Mouse (Mus musculus): ENCODE data around the gene Slc38a8.
A peak's percentile ranks its signal among the peaks of the same experiment; 100 is the strongest.

Slc38a8 gene

GRCm38 (mm10) chr8:119501598-119501997 is at the start of gene Slc38a8:
Gene Slc38a8, minus strand, starts transcription at chr8:119501698.
- DNase-seq (ENCODE audit: low read depth, low spot score) = no peak

DNA sequence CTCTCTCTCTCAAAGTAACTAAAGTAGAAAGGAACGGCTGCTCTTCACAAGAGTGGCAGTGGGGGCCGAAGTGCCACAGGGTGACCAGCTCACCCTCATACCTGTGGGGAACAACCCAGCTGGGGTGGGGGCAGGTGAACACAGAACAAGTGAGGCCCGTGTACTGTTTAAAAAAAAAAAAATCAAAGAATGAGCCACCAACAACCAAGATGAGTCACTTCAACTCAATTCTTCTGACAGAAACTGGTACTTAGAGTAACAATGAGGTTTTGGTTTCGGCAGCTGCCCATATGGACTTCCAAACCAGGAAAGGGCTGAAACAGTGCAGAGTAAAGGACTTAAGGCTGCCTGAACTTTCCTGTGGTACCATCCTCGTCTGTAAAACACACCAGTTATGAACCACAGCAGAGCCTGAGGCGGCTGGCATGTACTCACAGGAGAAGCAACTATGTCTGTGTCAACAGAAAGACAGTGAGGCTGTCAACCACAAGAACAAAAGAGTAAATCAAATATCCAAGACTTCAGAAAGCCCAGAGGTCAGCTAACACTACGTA is 47.1 kb upstream of the Slc38a8 start:
- DNase-seq (ENCODE audit: low read depth, low spot score) = no peak

DNA sequence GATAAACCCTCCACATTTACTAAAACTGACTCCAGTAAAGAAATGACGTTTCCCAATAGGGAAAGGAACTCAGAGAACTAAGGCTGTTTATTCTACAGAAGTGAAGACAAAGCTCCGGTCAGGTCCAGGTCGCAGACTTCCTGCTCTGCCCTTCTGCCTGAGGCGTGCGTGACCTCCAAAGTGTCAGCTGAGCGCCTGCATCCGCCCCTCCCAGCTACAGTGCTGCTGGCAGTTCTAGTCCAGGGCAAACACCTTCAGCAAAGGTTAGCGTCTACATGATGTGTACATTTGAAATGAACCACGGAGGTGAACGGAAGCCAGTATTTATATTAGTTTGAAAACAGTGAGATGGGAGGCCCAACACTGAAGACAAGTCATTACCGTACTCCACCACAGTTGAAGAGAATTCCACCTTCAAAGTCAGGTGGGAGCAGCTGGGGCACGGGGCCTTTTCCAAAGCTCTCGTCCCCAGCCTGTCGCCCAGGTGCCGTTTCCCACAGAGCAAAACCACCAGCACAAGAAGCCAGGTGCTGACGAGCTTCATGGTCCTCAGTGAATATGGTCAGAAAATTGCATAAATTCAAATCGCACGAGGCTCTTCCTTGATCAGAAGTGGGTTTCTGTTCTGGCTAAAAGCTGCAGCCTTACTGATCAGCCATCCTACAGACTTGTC is 45.7 kb upstream of the Slc38a8 start:
- no peak for DNase-seq (ENCODE audit: low read depth, low spot score)

DNA sequence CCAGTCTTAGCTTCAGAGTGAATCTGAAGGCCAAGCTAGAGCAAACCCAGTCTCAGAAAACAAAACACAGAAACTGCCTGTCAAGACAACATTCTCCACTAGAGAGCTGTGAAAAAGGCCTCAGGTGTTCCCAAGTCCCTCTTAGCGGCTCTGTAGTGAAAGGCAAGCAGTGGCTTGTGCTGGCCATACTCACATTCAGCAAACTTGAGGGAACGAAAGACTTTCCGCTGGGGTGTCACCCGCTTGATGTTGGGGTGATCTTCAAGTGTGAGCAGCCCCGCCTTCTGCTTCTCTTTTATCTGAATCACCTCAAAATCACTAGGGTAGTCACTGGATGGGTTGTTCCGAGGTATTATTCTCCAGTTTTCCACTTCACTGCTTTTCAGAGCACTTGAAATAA is 44.3 kb upstream of the Slc38a8 start:
- DNase-seq (ENCODE audit: low read depth, low spot score) = no peak

GRCm38 (mm10) chr8:119545180-119545579 is 43.7 kb upstream of the Slc38a8 start:
- no peak for DNase-seq (ENCODE audit: low read depth, low spot score)

DNA sequence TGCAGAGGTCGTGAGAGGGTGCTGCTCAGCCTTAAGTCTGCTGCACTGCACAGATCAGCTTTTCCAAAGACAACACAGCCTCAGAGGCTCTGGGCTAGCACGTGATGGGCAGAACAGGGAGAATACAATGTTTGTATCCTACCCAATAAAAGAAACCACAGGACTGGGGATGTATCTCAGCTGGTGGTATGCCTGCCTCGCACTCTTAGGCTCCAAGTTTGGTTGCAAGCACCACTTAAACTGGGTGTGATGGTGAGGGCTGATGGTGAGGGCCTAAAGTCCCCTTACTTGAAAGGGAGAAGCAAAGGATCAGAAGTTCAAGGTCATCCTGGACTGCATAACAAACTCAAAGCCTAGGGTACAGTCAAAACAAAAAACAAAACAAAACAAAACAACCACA is 43.1 kb upstream of the Slc38a8 start:
- no peak for DNase-seq (ENCODE audit: low read depth, low spot score)

- no peak for DNase-seq (ENCODE audit: low read depth, low spot score)
Measured at GRCm38 (mm10) chr8:119531973-119532372, 30.5 kb upstream of the Slc38a8 start.

DNA sequence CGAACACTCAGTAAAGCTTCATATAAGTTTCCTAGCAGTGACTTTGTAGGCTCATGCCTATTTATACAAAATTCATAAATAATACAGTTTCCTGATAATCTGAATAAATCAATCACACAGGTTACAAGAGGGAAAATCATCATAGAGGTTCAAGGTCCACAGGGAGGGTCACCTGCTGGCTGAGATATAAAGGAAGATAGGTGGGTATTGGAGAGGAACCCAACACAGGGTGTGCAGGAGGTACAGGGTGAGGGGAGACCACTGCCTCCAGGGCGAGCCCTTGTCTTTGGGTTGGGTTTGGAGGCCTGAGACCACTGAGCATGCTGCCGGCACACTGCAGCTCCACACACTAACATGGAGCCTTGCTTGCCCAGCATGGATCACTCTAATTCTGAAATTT is 29.9 kb upstream of the Slc38a8 start:
- DNase-seq (ENCODE audit: low read depth, low spot score) = no peak

GRCm38 (mm10) chr8:119530937-119531336 is 29.4 kb upstream of the Slc38a8 start:
- DNase-seq (ENCODE audit: low read depth, low spot score) = no peak

GRCm38 (mm10) chr8:119528762-119529161 is 27.3 kb upstream of the Slc38a8 start:
- no peak for DNase-seq (ENCODE audit: low read depth, low spot score)

DNA sequence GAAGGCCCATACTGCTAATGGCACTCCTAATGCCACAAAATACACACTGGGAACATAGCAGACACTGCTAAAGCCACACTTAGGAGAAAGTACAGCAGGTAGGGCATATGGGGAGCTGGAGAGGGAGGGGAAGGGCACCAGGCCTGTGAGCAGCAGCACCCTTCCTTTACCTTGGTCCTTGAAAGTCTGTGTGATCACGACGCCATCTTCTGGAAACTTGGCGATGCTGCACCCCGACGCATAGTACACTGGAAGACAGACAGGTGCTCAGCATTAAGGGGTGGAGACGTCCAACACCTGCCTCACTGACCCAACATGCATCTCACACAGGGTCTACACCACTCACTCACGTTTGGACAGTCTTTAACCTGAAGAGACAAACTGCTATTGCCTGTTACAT is 18.6 kb upstream of the Slc38a8 start:
- peak; percentile 12 for DNase-seq (ENCODE audit: low read depth, low spot score)

DNA sequence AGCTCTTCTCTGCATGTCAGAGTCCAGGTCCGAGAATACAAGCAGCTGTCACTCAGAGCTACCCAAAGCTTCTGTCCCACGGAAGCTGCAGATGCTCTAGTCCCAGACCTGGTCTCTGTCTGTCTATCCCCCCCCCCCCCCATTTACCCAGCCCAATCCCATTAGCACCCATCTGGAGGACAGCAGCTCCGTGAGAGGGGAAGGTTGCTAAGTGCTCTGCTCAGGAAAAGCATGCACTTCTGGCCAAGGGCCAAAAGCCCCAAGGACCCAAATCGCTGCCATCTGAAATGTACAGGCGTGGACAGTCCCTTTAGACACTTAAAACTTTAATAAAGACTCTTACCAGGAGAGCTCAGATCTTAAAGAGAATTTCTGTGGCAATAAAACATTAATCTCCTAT is 15.2 kb upstream of the Slc38a8 start:
- no peak for DNase-seq (ENCODE audit: low read depth, low spot score)

DNA sequence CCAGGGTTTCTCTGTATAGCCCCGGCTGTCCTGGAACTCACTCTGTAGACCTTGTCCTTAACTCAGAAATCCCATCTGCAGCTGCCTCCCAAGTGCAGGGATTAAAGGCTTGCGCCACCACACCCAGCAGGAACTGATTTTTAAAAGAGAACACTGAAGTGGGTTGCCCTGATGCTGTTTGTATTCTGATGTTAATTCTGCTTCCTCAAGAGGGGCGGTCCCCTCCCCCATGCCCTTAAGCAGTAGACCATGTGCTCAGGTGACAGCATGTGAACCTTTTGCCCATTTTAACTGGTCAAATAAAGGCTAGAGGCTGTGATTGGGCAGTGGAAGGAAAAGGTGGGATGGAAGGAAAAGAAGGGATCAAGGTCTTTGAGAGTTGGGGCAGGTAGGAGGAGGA is 14.3 kb upstream of the Slc38a8 start:
- peak; percentile 9 for DNase-seq (ENCODE audit: low read depth, low spot score)

DNA sequence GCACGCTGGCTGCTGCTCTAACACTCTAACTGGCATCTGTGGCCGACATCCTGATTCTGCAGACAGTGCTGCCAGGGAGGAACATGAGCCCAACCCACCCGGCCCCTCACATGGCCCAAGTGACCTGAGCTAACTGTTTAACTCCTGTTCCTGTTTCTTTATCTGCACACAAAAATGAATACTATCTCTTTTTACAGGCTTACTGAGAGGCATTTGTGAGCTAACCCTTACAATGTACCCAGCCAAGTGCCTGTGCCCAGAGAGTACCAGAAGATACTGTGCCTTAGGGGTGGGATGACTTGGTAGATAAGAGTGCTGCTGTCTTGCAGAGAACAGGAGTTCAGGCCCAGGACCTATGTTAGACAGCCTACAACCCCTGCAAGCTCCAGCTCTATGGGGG is 13.4 kb upstream of the Slc38a8 start:
- DNase-seq (ENCODE audit: low read depth, low spot score) = no peak

- DNase-seq (ENCODE audit: low read depth, low spot score) = no peak
Measured at GRCm38 (mm10) chr8:119513405-119513804, 11.9 kb upstream of the Slc38a8 start.

GRCm38 (mm10) chr8:119511722-119512121 is 10.2 kb upstream of the Slc38a8 start:
- DNase-seq (ENCODE audit: low read depth, low spot score) = no peak

- DNase-seq (ENCODE audit: low read depth, low spot score) = no peak
Measured at GRCm38 (mm10) chr8:119510471-119510870, 9.0 kb upstream of the Slc38a8 start.

DNA sequence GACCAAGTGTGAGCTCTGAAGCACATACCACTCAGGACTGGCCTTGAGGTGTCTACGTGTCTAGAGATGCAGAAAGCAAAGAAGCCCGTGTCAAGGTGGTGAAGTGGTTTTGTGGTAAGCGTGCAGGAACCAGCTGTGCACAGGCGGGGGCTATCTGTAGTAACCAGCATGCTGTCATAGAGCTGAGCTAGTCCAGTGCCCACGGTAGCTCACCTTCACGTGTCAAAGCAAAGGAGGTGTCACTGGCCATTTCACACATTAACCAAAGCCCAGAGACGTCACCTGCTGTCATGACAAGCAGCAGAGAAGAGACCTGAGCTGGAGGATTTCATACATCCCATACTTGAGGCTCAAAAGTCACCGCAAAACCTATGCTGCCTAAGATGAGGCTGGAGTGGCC is 4.6 kb upstream of the Slc38a8 start:
- no peak for DNase-seq (ENCODE audit: low read depth, low spot score)

GRCm38 (mm10) chr8:119505488-119505887 is 4.0 kb upstream of the Slc38a8 start:
- no peak for DNase-seq (ENCODE audit: low read depth, low spot score)

DNA sequence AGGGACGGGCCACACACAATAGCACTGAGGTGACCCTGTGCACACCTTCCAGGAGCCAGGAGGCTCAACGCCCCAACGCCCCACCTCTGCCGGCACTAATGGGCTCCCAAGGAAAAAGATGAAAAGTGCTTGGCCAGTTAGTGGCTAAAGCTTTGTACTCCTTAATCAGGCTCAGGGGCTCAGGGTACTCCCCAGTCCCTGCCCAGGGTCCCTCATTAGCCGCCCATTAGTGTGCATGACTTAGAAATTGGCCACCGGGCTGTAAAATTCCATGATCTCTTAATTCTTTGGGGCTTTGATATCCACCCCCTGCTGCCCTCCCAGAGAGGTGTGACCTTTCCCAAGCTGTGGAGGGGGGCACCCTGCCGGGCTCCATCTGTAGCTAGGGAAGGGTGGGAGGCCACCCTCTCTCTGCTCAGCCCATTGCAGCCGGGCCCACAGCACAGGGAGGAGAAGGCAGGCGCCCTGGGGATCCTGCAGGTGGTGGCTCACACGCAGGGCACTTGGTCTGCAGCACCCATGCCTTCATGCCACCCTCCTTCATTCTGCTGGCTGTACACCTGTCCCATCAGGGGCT is 1.8 kb upstream of the Slc38a8 start:
- no peak for DNase-seq (ENCODE audit: low read depth, low spot score)

- no peak for DNase-seq (ENCODE audit: low read depth, low spot score)
Measured at GRCm38 (mm10) chr8:119502111-119502510, 613 bp upstream of the Slc38a8 start.

- no peak for DNase-seq (ENCODE audit: low read depth, low spot score)
Measured at GRCm38 (mm10) chr8:119499836-119500235, 1.7 kb downstream of the Slc38a8 start.

DNA sequence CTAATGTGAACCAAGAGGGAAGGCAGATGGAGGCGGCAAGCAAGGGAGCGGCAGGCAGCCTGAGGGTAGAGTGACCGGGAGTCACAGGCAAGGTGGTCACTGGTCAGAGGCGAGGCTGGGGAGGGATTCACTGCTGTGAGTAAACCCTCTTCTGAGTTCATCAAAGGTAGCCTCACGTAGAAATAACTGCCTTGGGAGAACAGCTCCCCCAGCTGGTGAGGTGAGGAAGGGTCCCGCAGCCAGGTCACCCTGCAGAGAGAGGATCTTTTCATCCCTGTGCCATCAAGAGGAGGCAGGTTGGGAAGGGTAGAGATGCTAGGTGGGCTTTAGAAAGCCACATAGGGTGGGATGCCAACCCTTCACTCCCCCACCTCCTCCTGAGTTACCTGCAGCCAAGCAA is 4.7 kb downstream of the Slc38a8 start:
- peak; percentile 63 for DNase-seq (ENCODE audit: low read depth, low spot score)

Data from A20 (cell line).